Mouse (Mus musculus) bone marrow macrophage, adult 2 months (primary cell): ENCODE results near the gene Gm5741. TPM values are rescaled to one million over a fixed set of nuclear protein-coding genes. Genes with fewer than 3 reads are reported as not detected.

Experiments
- H3K27ac ChIP-seq: 2 replicates; pipeline ENCODE4 v1.5.1; 2012; ENCODE audit warnings: low read depth, low read length; ENCODE audit not compliant: insufficient read depth
- H3K4me1 ChIP-seq: 2 replicates; pipeline ENCODE4 v1.6.1; 2012; ENCODE audit warnings: low read length; ENCODE audit not compliant: control insufficient read depth, insufficient read depth
- H3K4me3 ChIP-seq: 2 replicates; pipeline ENCODE4 v1.5.1; 2012; ENCODE audit warnings: mild to moderate bottlenecking, low read length, moderate library complexity; ENCODE audit not compliant: insufficient read depth
- CTCF ChIP-seq: IDR thresholded peaks from 2 replicates; pipeline ENCODE4 v1.5.1; 2012; ENCODE audit warnings: low read depth, mild to moderate bottlenecking, low read length, moderate library complexity
- POLR2A ChIP-seq: IDR thresholded peaks from 2 replicates; pipeline ENCODE4 v1.6.1; 2012; ENCODE audit warnings: mild to moderate bottlenecking, low read depth, low read length, borderline replicate concordance
- polyA plus RNA-seq: library from polyadenylated mRNA; stranded (reverse); fragments of >200 nt; gene quantifications from 2 replicates; pipeline ENCODE4 v1.2.4, GENCODE M21; 2012; ENCODE audit not compliant: missing spikeins, insufficient read depth, insufficient read length

The Gm5741 gene
- polyA plus RNA-seq, 1 experiment = not detected

GRCm38 (mm10) chr8:85057367-85057766, 10.4 kb downstream of the Gm5741 start:
- H3K4me3 ChIP-seq = no peak overlapping the region
- no peak overlapping the region for H3K27ac ChIP-seq
- no peak for TF ChIP-seq POLR2A
- no peak for TF ChIP-seq CTCF
- H3K4me1 ChIP-seq = peaks cover 5% of the 10 kb centered on the region

GRCm38 (mm10) chr8:85043619-85044018, 24.2 kb downstream of the Gm5741 start:
- no peak for TF ChIP-seq POLR2A
- Histone ChIP-seq H3K4me1 (peaks cover 10% of the 10 kb centered on the region), H3K4me3 (no peak overlapping the region), H3K27ac (no peak overlapping the region)

DNA sequence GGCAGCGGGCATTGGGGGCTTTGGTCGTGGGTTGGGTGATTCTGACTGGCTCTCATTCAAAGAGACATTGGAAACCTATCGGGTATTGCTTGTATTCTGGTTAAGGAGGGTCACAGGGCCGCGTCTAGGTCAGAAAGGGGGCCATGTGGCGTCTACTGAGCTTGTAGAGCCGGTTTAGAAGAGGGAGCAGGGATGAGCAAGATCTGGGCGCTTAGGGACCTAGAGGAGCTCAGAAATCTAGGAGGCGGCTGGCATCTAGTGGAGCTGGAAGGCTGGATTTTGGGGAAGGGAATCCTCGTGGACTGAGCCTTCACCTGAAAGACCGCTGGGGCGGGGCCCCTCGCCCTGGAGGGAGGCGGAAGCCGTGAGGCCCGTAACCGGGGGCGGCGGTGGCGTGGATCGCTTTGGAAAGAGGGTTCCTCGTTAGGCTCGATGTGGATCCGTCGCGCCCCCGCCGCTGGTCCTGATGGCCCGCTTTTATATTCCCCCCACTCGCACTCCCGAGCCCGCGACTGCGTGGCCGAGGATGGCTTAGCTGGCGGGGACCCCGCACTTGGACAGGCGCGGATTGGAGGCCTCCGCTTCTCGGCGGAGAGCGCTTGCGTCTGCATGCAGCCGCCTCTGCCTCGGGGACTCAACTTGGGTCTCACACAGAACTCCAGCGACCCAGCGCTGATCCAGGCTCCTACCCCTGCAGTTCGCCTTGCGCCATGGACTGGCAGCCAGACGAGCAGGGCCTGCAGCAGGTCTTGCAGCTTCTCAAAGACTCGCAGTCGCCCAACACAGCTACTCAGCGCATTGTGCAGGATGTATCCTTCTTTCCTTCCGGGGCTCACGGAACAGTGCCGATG, 29.9 kb downstream of the Gm5741 start:
- Histone ChIP-seq H3K4me1 (peaks cover 12% of the 10 kb centered on the region), H3K27ac (peak overlapping the region; percentile 96), H3K4me3 (peak overlapping the region; percentile 91)
- no peak for TF ChIP-seq CTCF
- TF ChIP-seq POLR2A = no peak; the same call in 1 of the 2 replicates

GRCm38 (mm10) chr8:85037366-85037680, 30.5 kb downstream of the Gm5741 start:
- peak overlapping the region; percentile 91 for H3K4me3 ChIP-seq

DNA sequence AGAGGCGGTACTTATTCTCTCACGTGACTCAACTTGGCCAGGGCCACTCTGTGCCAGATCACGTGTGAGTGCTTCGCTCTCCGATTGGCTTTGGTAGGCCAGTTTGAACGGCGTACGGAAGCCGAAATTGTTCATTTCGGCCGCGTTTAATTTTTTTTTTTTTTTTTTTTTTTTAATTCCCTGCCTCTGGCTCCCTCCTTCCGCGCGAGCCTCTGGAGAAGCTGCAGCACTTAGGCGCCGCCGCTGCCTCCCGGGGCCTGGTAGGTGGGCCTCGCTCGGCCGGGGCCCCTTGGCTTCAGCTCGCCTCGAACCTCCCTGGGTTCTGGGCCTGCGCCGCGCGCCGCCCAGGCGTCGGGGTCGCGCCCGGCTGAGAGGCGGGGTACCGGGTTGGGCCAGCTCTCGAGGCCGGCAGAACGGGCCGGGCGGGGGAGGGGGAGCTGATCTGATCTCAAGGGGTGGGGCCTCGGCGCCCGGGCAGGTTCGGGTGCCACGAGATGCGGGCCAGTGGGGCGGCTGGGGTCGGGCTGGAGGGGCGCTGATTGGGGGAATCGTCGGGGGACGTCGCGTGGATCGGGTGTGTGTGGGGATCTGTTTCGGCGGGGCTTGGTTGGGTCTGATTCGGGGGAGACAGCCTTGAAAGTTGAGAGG, 30.9 kb downstream of the Gm5741 start, which contains the start of gene Tnpo2:
Tnpo2 (plus strand) TSS at position 198 of the 648 bp plus-strand sequence.
- no peak for TF ChIP-seq CTCF
- no peak for TF ChIP-seq POLR2A
- Histone ChIP-seq H3K4me3 (peak within 1 kb of the TSS; percentile 91), H3K4me1 (peaks cover 12% of the 10 kb centered on the region), H3K27ac (peak within 1 kb of the TSS; percentile 96)

More at GRCm38 (mm10) chr8:85037366-85037680, 30.5 kb downstream of the Gm5741 start:
- Histone ChIP-seq H3K27ac (peak overlapping the region; percentile 96), H3K4me1 (peaks cover 12% of the 10 kb centered on the region)
- no peak for TF ChIP-seq CTCF
- no peak for TF ChIP-seq POLR2A

GRCm38 (mm10) chr8:85036381-85036717, 31.4 kb downstream of the Gm5741 start:
- Histone ChIP-seq H3K4me3 (peak overlapping the region; percentile 81), H3K4me1 (peaks cover 12% of the 10 kb centered on the region), H3K27ac (peak overlapping the region; percentile 91)
- TF ChIP-seq POLR2A (no peak), CTCF (no peak)

- Histone ChIP-seq H3K4me3 (peak overlapping the region; percentile 81), H3K27ac (peak overlapping the region; percentile 91), H3K4me1 (peaks cover 11% of the 10 kb centered on the region)
- TF ChIP-seq CTCF (no peak), POLR2A (no peak)
Measured at GRCm38 (mm10) chr8:85035728-85036310, 32.0 kb downstream of the Gm5741 start.

- TF ChIP-seq CTCF (no peak), POLR2A (no peak)
- Histone ChIP-seq H3K4me3 (peak overlapping the region; percentile 81), H3K27ac (peak overlapping the region; percentile 91), H3K4me1 (peaks cover 7% of the 10 kb centered on the region)
Measured at GRCm38 (mm10) chr8:85035165-85035727, 32.5 kb downstream of the Gm5741 start.

- Histone ChIP-seq H3K27ac (peak overlapping the region; percentile 91), H3K4me1 (peaks cover 4% of the 10 kb centered on the region; the same call in 1 of the 2 replicates), H3K4me3 (peak overlapping the region; percentile 81)
- TF ChIP-seq CTCF = no peak
- no peak for TF ChIP-seq POLR2A
Measured at GRCm38 (mm10) chr8:85034764-85035163, 33.0 kb downstream of the Gm5741 start.

DNA sequence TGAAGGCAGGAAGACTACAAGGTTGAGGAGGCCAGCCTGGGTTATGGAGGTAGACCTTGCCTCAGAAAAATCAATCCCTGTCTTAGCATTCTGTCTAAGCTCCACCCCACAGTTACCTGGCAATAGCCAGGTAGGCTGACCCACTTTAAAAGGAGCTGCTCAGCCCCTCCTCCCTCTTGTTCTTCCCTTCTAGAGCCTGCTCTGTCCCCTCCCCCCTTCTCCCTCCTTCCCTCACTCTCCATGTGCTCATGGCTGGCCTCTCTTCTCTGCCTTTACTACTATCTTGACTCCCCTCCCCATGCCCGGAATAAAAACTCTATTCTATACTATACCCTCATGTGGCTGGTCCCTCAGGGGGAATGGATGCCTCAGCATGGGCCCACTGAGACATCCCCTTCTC, 33.9 kb downstream of the Gm5741 start:
- Histone ChIP-seq H3K27ac (no peak overlapping the region), H3K4me3 (no peak overlapping the region), H3K4me1 (peaks cover 4% of the 10 kb centered on the region)
- TF ChIP-seq CTCF (no peak), POLR2A (no peak)
